Mouse (Mus musculus) activated CD4-positive, CD25-positive, alpha-beta regulatory T cell, adult 9 weeks (primary cell): ENCODE results near the gene Mup15. TPM values are rescaled to one million over a fixed set of nuclear protein-coding genes. Genes with fewer than 3 reads are reported as not detected.

ENCODE experiments used
- polyA plus RNA-seq: library from polyadenylated mRNA; unstranded; fragments of 100-300 nt; shearing (Covaris generic); gene quantifications from one replicate; pipeline ENCODE4 v1.2.1, GENCODE M21; 2017

Gene Mup15
- polyA plus RNA-seq: not detected

GRCm38 (mm10) chr4:61439643-61440042 is at the start of gene Mup15:
Gene Mup15 (minus strand): TSS chr4:61439743.

Other genes starting within 250 kb of the Mup15 start
- not detected for gene Mup13, start 211.5 kb downstream of the Mup15 start, polyA plus RNA-seq
- gene Mup14, start 135.7 kb downstream of the Mup15 start, polyA plus RNA-seq: not detected
- not detected for gene Mup16, start 79.8 kb upstream of the Mup15 start, polyA plus RNA-seq
- not detected for gene Mup17, start 156.1 kb upstream of the Mup15 start, polyA plus RNA-seq
- not detected for gene Mup18, start 234.4 kb upstream of the Mup15 start, polyA plus RNA-seq